Mouse (Mus musculus): ENCODE results near the gene Cttnbp2nl. TPM values are rescaled to one million over a fixed set of nuclear protein-coding genes. Genes with fewer than 3 reads are reported as not detected.

Cttnbp2nl gene
- polyA plus RNA-seq, 1 experiment from 2014 or later: 34.5 TPM

DNA sequence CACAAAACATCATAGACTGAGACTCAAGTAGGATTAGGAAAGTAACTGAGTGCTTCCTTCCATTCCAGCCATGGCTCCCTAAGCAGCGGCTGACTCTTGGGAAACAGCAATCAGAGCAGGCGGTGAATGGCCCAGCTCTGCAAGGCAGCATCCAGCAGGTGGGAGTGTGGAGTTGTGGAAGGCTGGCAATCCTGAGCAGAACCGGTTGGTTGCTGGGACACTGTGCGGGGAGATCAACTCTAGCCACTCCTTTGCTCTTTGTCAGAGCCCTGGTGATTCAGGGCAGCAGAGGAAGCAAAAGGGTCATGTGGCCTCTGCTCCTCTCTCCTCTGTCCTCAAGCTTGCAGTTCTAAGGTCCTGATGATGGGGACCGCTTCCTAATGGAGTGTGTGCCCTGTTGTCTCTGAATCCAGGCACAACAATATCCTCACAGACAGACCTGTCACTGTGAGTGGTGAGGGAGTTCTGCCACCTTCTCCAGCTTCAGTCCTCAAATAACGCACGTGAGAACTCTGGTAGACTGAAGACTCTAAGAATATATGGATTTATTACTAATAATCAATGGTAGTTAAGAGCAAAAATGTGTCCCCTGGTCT, 25.4 kb upstream of the Cttnbp2nl start:
- Histone ChIP-seq H3K36me3 (no peaks in the 10 kb centered on the region), H3K4me2 (replicated peaks) (no peak overlapping the region), H3K9ac (no peak overlapping the region), H3K27ac (no peak overlapping the region), H3K4me1 (peaks cover 7% of the 10 kb centered on the region), H3K4me3 (no peak overlapping the region), H3K27me3 (no peaks in the 10 kb centered on the region; the same call in 1 of the 2 replicates), H3K9me3 (no peaks in the 10 kb centered on the region)
- ATAC-seq (ENCODE audit: low FRiP score, low read depth): peak; percentile 92
- WGBS: 21% methylated on average over 7 of the region's 7 CpGs

DNA sequence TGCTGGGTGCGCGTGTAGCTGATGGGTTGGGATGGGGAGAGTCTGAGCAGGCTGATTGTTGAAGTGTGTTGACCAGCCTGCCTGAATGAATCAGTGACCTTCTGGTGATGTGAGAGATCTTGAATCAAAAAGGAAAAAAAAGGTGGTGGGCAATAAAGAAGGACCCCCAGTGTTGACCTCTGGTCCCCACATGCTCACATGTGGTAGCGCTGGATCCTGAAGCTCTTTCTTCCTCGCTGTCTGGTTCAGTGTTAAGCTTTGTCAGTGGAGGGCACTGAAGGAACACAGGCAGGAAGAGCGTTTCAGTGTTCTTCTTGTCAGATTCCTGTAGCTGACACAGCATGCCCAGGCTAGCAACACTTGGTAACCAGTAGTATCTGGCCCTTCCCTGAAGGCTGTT, 22.9 kb upstream of the Cttnbp2nl start:
- no peak for ATAC-seq (ENCODE audit: low FRiP score, low read depth)
- H3K4me2 ChIP-seq (replicated peaks): no peak overlapping the region
- peaks cover 12% of the 10 kb centered on the region for H3K4me1 ChIP-seq
- no peaks in the 10 kb centered on the region for H3K36me3 ChIP-seq
- H3K27ac ChIP-seq: no peak overlapping the region
- no peak overlapping the region for H3K9ac ChIP-seq
- H3K27me3 ChIP-seq: no peaks in the 10 kb centered on the region; the same call in 1 of the 2 replicates
- H3K4me3 ChIP-seq: no peak overlapping the region
- H3K9me3 ChIP-seq: no peaks in the 10 kb centered on the region
- 85% methylated on average over 5 of the region's 5 CpGs for WGBS

DNA sequence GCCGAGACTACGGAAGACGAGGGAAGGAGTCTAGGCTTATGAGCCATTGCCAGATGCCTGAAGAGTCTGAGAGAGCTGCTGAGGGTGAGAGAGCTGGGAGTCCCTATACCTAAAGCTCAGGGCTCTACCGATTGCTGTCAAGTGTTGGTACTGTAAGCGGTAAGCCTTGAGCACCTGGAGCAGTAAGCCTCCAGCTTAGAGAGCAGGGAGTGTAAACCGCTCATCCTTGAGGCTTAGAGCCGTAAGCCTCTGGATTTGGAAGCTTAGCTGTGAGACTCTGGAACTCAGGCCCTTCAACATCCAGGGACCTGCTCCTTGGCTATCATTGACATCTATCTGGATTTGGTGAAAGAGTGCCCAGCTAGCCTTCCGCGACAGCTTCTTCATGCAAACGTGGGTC, 19.6 kb upstream of the Cttnbp2nl start:
- Histone ChIP-seq H3K9ac (no peak overlapping the region), H3K4me1 (peaks cover 21% of the 10 kb centered on the region), H3K4me3 (no peak overlapping the region), H3K36me3 (no peaks in the 10 kb centered on the region), H3K9me3 (no peaks in the 10 kb centered on the region), H3K27ac (no peak overlapping the region), H3K4me2 (replicated peaks) (no peak overlapping the region), H3K27me3 (no peaks in the 10 kb centered on the region; the same call in 1 of the 2 replicates)
- no peak for ATAC-seq (ENCODE audit: low FRiP score, low read depth)
- 87% methylated on average over 10 of the region's 10 CpGs for WGBS

DNA sequence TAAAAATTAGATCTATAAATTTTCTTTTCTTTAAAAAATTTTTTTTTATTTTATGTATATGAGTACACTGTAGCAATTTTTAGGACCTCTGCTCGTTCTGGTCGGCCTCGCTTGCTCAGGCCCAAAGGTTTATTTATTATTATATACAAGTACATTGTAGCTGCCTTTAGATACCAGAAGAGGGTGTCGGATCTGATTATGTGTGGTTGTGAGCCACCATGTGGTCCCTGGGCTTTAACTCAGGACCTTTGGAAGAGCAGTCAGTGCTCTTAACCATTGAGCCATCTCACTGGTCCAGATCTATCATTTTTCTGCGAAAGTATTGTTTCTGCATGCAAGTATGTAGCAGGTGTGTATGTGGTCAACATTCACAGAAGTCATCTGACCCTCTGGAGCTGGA, 18.3 kb upstream of the Cttnbp2nl start:
- no peak overlapping the region for H3K9ac ChIP-seq
- no peak overlapping the region for H3K27ac ChIP-seq
- no peak for ATAC-seq (ENCODE audit: low FRiP score, low read depth)
- no peak overlapping the region for H3K4me2 ChIP-seq (replicated peaks)
- H3K4me1 ChIP-seq: peaks cover 22% of the 10 kb centered on the region
- H3K4me3 ChIP-seq: no peak overlapping the region
- no peaks in the 10 kb centered on the region for H3K9me3 ChIP-seq
- 87% methylated on average over 5 of the region's 5 CpGs for WGBS
- H3K36me3 ChIP-seq: no peaks in the 10 kb centered on the region
- no peaks in the 10 kb centered on the region for H3K27me3 ChIP-seq

DNA sequence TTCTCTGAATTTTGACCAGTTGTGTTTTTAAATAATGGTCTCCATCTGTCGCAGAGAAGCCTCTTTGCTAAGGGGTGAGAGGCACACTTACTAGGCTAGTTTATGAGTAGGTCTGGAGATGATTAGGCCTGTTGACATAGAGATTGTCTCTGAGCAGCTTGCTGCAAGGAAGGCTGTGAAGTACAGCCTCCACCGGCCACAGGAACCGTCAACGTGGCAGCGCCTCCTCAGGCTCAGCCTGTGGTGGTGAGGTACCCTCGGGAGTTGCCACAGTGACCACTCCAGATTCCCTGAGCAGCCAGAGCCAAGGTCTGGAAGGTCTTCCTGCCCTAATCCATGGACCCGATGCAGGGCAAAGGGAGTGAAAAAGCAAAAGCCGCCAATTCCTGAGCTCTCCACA, 17.6 kb upstream of the Cttnbp2nl start:
- 25% methylated on average over 8 of the region's 8 CpGs for WGBS
- Histone ChIP-seq H3K9ac (no peak overlapping the region), H3K9me3 (no peaks in the 10 kb centered on the region), H3K27ac (peak overlapping the region; percentile 70; the same call in 1 of the 2 replicates), H3K4me3 (no peak overlapping the region), H3K4me2 (replicated peaks) (peak overlapping the region; percentile 47), H3K27me3 (no peaks in the 10 kb centered on the region), H3K36me3 (no peaks in the 10 kb centered on the region), H3K4me1 (peaks cover 22% of the 10 kb centered on the region)
- peak; percentile 67 for ATAC-seq (ENCODE audit: low FRiP score, low read depth)

DNA sequence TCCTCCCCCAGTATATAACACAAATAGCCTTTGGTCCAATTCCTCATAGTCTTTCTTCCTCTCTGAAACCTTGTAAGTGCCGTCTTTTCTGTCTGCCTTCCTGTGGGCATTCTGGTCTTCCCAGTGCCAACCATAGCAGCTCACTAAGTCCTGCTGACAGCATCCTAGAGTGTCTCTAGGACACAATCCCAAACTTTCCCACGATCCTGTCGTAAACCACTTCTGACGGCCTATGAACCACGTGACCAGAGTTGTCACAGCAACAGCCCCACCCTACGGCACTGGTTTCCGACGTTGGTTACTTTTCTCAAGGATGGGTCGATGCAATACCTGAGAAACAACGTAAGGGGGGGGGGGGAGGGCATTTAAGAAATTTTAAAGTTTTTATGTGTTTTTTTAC, 13.6 kb upstream of the Cttnbp2nl start, which contains the start of gene 4930564D02Rik:
Gene 4930564D02Rik, plus strand, starts transcription at position 301 of the 400 bp plus-strand sequence.
- no peak within 1 kb of the TSS for H3K4me3 ChIP-seq
- H3K4me1 ChIP-seq: peaks cover 27% of the 10 kb centered on the region
- no peaks in the 10 kb centered on the region for H3K36me3 ChIP-seq
- 74% methylated on average over 10 of the region's 10 CpGs for WGBS
- H3K9ac ChIP-seq: no peak within 1 kb of the TSS
- H3K27me3 ChIP-seq: no peaks in the 10 kb centered on the region
- ATAC-seq (ENCODE audit: low FRiP score, low read depth): no peak
- H3K27ac ChIP-seq: no peak within 1 kb of the TSS
- no peak within 1 kb of the TSS for H3K4me2 ChIP-seq (replicated peaks)
- H3K9me3 ChIP-seq: no peaks in the 10 kb centered on the region

DNA sequence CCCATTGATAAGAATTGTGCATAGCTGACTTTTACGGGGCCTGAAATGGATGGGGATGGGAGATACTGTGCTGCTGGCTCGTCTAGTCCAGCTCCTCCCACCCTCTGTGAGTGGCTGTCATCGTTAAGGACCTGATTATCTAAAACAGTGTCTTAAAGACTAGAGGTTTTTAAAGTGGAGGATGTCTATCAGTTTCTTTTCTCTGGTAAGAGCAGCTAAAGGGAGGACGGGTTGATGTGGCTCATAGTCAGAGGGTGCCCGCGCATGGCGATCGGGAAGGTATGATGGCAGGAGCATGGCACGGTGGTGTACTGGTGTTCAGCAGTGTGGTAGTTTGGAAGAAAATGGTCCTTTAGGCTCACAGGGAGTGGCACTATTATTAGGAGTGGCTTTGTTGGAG, 9.7 kb upstream of the Cttnbp2nl start:
- H3K9me3 ChIP-seq: no peaks in the 10 kb centered on the region
- no peak overlapping the region; the same call in 1 of the 2 replicates for H3K9ac ChIP-seq
- no peak overlapping the region for H3K27ac ChIP-seq
- whole genome bisulfite sequencing: 82% methylated on average over 9 of the region's 9 CpGs
- H3K4me2 ChIP-seq (replicated peaks): no peak overlapping the region
- no peak overlapping the region for H3K4me3 ChIP-seq
- H3K4me1 ChIP-seq: peaks cover 33% of the 10 kb centered on the region
- no peak for ATAC-seq (ENCODE audit: low FRiP score, low read depth)
- H3K36me3 ChIP-seq: no peaks in the 10 kb centered on the region
- H3K27me3 ChIP-seq: no peaks in the 10 kb centered on the region

DNA sequence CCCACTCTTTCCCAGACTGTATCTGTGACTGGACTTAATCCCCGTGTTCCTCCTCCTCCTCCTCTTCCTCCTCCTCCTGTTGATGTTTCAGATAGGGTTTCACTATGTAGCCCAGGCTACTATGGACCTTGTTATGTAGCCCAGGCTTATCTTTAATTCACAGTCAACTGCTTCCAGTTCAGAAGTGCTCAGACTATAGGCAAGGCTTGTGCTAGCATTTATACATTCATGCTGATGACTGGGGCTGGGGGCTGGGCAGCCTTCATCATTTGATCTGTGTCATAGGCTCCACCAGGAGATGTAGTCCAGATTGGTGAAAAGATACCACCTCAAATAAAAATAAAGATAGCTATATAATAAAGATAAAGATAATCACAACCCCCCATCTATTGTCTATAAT, 9.0 kb upstream of the Cttnbp2nl start:
- Histone ChIP-seq H3K4me1 (peaks cover 31% of the 10 kb centered on the region), H3K27me3 (no peaks in the 10 kb centered on the region), H3K9ac (no peak overlapping the region; the same call in 1 of the 2 replicates), H3K4me3 (no peak overlapping the region), H3K9me3 (no peaks in the 10 kb centered on the region), H3K4me2 (replicated peaks) (no peak overlapping the region), H3K27ac (no peak overlapping the region), H3K36me3 (no peaks in the 10 kb centered on the region)
- ATAC-seq (ENCODE audit: low FRiP score, low read depth): no peak
- WGBS: 70% methylated on average over 1 of the region's 1 CpGs

DNA sequence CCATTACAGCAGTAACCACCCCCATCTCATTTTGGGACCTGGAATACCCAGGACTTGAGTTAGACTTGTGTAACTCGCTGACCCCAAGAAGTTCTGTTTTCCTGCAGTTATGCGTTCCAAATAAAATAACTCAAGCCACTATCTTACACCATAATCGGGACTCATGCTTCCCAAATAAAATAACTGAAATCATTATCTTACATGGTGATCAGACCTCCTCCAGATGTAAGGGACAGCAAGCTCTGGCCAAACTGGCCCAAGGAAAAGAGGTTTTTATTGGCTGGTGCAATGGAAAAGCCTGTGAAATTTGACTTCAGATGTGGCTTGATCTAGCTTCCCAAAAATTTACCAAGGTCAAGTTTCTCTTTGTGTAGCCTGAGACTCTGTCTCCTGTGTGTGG, 8.6 kb upstream of the Cttnbp2nl start:
- Histone ChIP-seq H3K9me3 (no peaks in the 10 kb centered on the region), H3K4me3 (no peak overlapping the region), H3K9ac (no peak overlapping the region), H3K27ac (peak overlapping the region; percentile 44; the same call in 1 of the 2 replicates), H3K36me3 (no peaks in the 10 kb centered on the region), H3K4me1 (peaks cover 31% of the 10 kb centered on the region), H3K4me2 (replicated peaks) (0 out of 2 replicates have a peak overlapping the region, but pooled peaks have one; percentile 9), H3K27me3 (no peaks in the 10 kb centered on the region)
- no peak for ATAC-seq (ENCODE audit: low FRiP score, low read depth)
- 61% methylated on average over 3 of the region's 3 CpGs for WGBS

DNA sequence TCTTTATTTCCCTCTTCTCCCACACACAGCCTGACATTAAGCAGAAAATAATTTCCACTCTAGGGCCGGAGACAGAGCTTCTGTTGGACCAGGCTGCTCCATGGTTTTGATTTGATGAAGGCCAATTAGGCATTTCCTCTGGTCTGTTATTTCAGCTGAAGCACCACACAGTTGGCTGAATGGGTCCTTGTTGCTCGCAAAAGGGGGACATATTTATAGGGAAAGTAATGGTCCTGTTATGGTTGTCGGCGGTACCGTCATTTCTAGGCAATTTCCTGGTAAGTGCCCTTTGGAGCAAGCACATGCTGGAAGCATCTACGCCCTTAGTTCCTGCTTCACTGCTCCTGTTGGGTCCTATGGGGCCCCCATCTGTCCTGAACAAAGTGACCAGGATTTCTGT, 8.0 kb upstream of the Cttnbp2nl start:
- Histone ChIP-seq H3K4me3 (no peak overlapping the region), H3K4me2 (replicated peaks) (peak overlapping the region; percentile 21), H3K27me3 (no peaks in the 10 kb centered on the region), H3K4me1 (peaks cover 31% of the 10 kb centered on the region), H3K36me3 (no peaks in the 10 kb centered on the region), H3K9me3 (no peaks in the 10 kb centered on the region), H3K27ac (peak overlapping the region; percentile 84), H3K9ac (peak overlapping the region; percentile 36; the same call in 1 of the 2 replicates)
- ATAC-seq (ENCODE audit: low FRiP score, low read depth): peak; percentile 68
- WGBS: 18% methylated on average over 6 of the region's 6 CpGs

DNA sequence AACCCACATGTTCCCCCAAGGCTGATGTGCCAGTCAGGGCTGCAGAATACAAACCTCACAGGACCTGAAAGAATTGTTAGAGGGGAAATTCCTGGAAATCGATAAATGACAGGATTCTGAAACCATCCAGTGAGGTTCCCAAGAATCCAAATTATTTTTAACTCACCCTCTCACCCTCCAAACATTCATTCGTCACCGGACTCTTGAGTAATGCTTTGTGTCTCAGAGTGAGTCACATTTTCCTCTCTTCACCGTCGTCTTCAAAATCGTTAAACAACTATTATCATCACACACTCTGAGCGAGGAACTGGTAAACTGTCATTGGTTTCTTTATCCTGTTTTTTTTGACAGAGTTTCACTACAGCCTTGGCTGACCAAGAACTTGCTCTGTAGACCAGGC, 7.0 kb upstream of the Cttnbp2nl start:
- H3K9me3 ChIP-seq: no peaks in the 10 kb centered on the region
- H3K36me3 ChIP-seq: no peaks in the 10 kb centered on the region
- H3K27me3 ChIP-seq: no peaks in the 10 kb centered on the region
- H3K27ac ChIP-seq: no peak overlapping the region
- H3K9ac ChIP-seq: no peak overlapping the region
- no peak overlapping the region for H3K4me2 ChIP-seq (replicated peaks)
- WGBS: 73% methylated on average over 7 of the region's 7 CpGs
- no peak for ATAC-seq (ENCODE audit: low FRiP score, low read depth)
- peaks cover 31% of the 10 kb centered on the region for H3K4me1 ChIP-seq
- H3K4me3 ChIP-seq: no peak overlapping the region

DNA sequence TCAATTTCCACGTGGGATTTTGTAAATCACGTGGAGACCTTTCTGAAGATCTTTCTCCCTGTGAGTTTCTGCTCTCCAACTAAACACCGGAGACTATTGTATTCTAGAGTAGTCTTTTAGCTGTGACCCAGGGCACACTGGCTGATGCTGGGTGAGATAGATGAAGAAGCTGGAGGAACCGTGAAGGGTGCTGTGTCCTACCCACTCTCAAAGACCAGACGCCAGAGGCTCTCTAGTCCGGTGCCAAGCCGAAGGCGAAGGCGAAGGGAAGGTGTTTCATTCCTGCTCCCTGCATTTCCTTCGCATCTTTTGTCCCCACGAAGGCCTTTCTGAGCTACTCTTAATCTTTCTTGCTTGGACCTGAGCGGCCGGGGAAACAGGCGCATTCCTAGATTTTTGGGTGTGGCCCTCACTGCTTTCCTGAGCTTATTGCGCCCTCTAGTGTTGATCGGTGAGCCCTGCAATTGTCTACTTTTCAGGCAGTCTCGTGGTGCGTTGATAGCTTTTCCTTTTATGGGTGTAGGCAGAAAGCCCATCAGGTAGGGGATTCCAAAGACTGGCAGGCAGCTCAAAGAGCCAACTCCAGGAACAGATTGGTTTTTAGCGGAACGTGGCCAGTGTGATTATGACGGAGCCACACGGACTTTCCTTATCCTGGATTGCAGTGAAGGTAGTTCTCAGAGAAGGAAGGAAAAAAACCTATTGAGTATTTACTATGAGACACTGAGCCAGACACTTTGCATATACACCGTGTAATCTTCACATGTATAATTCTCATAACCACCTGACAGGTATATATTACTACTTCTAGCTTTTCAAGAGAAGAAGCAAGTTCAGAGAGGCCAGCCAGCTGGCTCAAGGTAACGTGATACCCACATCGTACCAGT, 5.9 kb upstream of the Cttnbp2nl start:
- no peak overlapping the region for H3K9ac ChIP-seq
- no peaks in the 10 kb centered on the region for H3K36me3 ChIP-seq
- no peaks in the 10 kb centered on the region for H3K27me3 ChIP-seq
- peak overlapping the region; percentile 56 for H3K4me2 ChIP-seq (replicated peaks)
- peaks cover 31% of the 10 kb centered on the region for H3K4me1 ChIP-seq
- H3K27ac ChIP-seq: no peak overlapping the region
- WGBS: 13% methylated on average over 25 of the region's 25 CpGs
- H3K4me3 ChIP-seq: peak overlapping the region; percentile 21; the same call in 1 of the 2 replicates
- H3K9me3 ChIP-seq: no peaks in the 10 kb centered on the region
- ATAC-seq (ENCODE audit: low FRiP score, low read depth): peak; percentile 37; the same call in 1 of the 2 replicates

All from limb, embryonic 13.5 days (tissue).